Mouse (Mus musculus) stomach, postnatal 0 days (tissue): ENCODE results near the gene Zswim9. TPM values are rescaled to one million over a fixed set of nuclear protein-coding genes. Genes with fewer than 3 reads are reported as not detected.
"Not testable (repeated sequence)": the region's sequence is repeated elsewhere in the genome, so short reads cannot be mapped to it uniquely, and the experiment has no call there.

Experiments
- ATAC-seq: fragments of 200-750 bp; cut with Nextera tagmentation; 2 replicates; pipeline ENCODE4 v1.8.0; 2017; ENCODE audit not compliant: low FRiP score, low TSS enrichment
- DNase-seq: peaks from one replicate; pipeline ENCODE4 v3.0.0-alpha.2; 2016; ENCODE audit warnings: low spot score
- H3K27ac ChIP-seq: fragments of 300-500 bp; sonication (generic); replicated peaks from 2 replicates; pipeline ENCODE4 v1.5.1; 2014; ENCODE audit warnings: mild to moderate bottlenecking, control low read depth
- H3K27me3 ChIP-seq: fragments of 300-500 bp; sonication (generic); 2 replicates; pipeline ENCODE4 v1.6.1; 2014; ENCODE audit warnings: low read length; ENCODE audit not compliant: control insufficient read depth, insufficient read depth
- H3K36me3 ChIP-seq: fragments of 300-500 bp; sonication (generic); 2 replicates; pipeline ENCODE4 v1.6.1; 2014; ENCODE audit warnings: low read length, mixed read lengths; ENCODE audit not compliant: control insufficient read depth, insufficient read depth
- H3K4me1 ChIP-seq: fragments of 300-500 bp; sonication (generic); replicated peaks from 2 replicates; pipeline ENCODE4 v1.6.1; 2014; ENCODE audit warnings: antibody characterized with exemption; ENCODE audit not compliant: control insufficient read depth, insufficient read depth
- H3K4me2 ChIP-seq: fragments of 300-500 bp; sonication (generic); replicated peaks from 2 replicates; pipeline ENCODE4 v1.6.1; 2014; ENCODE audit warnings: low read depth, mild to moderate bottlenecking, control low read depth, moderate library complexity
- H3K4me3 ChIP-seq: fragments of 300-500 bp; sonication (generic); 2 replicates; pipeline ENCODE4 v1.5.1; 2014; ENCODE audit warnings: low read depth, low read length, control low read depth
- H3K9ac ChIP-seq: fragments of 300-500 bp; sonication (generic); 2 replicates; pipeline ENCODE4 v1.6.1; 2014; ENCODE audit warnings: mild to moderate bottlenecking, low read length, control low read depth, mixed read lengths
- H3K9me3 ChIP-seq: fragments of 300-500 bp; sonication (generic); 2 replicates; pipeline ENCODE4 v1.6.1; 2016; ENCODE audit warnings: low read length; ENCODE audit not compliant: control insufficient read depth
- CTCF ChIP-seq: IDR thresholded peaks from 2 replicates; pipeline ENCODE4 v1.5.1; 2016; ENCODE audit warnings: antibody characterized with exemption, low read depth, mild to moderate bottlenecking, moderate library complexity
- EP300 ChIP-seq: optimal IDR thresholded peaks from 2 replicates; pipeline ENCODE3; 2016; ENCODE audit warnings: antibody characterized with exemption
- WGBS: fragments of 180-500 bp; shearing (Covaris S2); extraction: QIAGEN DNeasy Blood & Tissue Kit; methylation state at CpG from one replicate; pipeline ENCODE4 v1.1.7; 2014; 5-methylcytosine and 5-hydroxymethylcytosine counted together
- polyA plus RNA-seq: library from polyadenylated mRNA; unstranded; fragments of >200 nt; fragmentation: Nextera tagmentation; extraction: Ambion mirVana; gene quantifications from 2 replicates; pipeline ENCODE4 v1.2.1, GENCODE M21; 2015

Gene Zswim9
- polyA plus RNA-seq, 1 experiment from 2014 or later, result 2.9 TPM

DNA sequence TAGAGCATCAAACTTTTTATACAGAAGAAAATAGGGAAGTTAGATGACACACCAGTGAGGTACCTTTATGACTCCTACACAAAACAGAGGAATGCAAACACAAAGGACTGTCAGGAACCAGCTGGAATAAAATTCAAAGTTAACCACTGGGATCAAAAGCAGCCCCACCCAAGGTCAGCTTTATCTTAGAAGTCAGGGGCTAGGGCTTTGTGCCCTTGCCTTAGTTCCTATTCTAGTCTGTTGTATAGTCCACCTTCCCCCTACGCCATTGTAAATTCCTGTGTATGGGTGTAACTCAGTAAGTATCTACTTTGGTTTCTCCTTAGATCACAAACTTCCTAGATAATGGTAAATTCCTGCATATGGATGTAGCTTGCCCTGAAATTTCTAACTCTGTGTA lies 19.1 kb upstream of the Zswim9 start:
- WGBS, result 65% methylated on average over 1 of the region's 1 CpGs
- Histone ChIP-seq H3K4me1 (no peaks in the 10 kb centered on the region), H3K4me3 (no peak overlapping the region), H3K4me2 (no peak overlapping the region), H3K36me3 (peaks cover 20% of the 10 kb centered on the region), H3K9me3 (no peaks in the 10 kb centered on the region), H3K27me3 (no peaks in the 10 kb centered on the region), H3K9ac (no peak overlapping the region), H3K27ac (no peak overlapping the region)
- TF ChIP-seq CTCF (no peak), EP300 (no peak)
- DNase-seq (no peak), ATAC-seq (no peak)

- 93% methylated on average over 7 of the region's 7 CpGs for WGBS
- DNase-seq, result no peak
- no peak overlapping the region for H3K4me2 ChIP-seq
- H3K4me1 ChIP-seq, result no peaks in the 10 kb centered on the region
- no peaks in the 10 kb centered on the region for H3K9me3 ChIP-seq
- no peak overlapping the region for H3K4me3 ChIP-seq
- H3K9ac ChIP-seq, result no peak overlapping the region
- no peak overlapping the region for H3K27ac ChIP-seq
- H3K36me3 ChIP-seq, result peaks cover 22% of the 10 kb centered on the region; the same call in 1 of the 2 replicates
- ATAC-seq, result no peak
- no peaks in the 10 kb centered on the region for H3K27me3 ChIP-seq
- TF ChIP-seq EP300 (no peak), CTCF (no peak)
Observed at GRCm38 (mm10) chr7:13295256-13295655, 16.7 kb upstream of the Zswim9 start.

- 79% methylated on average over 11 of the region's 11 CpGs for WGBS
- no peaks in the 10 kb centered on the region for H3K27me3 ChIP-seq
- no peak overlapping the region for H3K9ac ChIP-seq
Observed at GRCm38 (mm10) chr7:13293878-13294855, 15.6 kb upstream of the Zswim9 start.

DNA sequence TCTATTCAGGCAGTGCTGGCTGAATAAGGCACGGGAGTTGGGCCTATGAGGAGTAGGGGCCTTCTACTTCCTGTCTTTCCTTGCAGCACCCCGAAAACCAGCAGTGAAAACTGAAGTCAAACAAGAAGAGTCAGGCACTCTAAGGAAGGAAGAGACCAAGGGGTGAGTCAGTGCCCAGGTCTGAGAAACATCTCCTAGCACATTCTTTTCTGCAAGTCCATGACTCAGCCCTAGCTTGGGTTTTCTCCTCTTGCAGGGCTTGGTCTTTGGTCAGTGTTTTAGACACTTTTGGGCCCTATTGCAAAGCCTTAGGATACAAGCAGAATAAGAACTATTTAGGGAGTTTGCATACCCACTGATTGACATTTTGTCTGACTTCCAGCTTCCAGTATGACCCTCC lies 12.8 kb upstream of the Zswim9 start:
- Histone ChIP-seq H3K27ac (no peak overlapping the region), H3K9me3 (no peaks in the 10 kb centered on the region), H3K4me2 (no peak overlapping the region), H3K4me1 (no peaks in the 10 kb centered on the region), H3K4me3 (no peak overlapping the region), H3K9ac (no peak overlapping the region), H3K36me3 (peaks cover 19% of the 10 kb centered on the region; the same call in 1 of the 2 replicates), H3K27me3 (no peaks in the 10 kb centered on the region)
- no peak for TF ChIP-seq CTCF
- no peak for TF ChIP-seq EP300
- no peak for DNase-seq
- WGBS, result 89% methylated on average over 2 of the region's 2 CpGs
- no peak for ATAC-seq

More at GRCm38 (mm10) chr7:13293878-13294855, 15.6 kb upstream of the Zswim9 start:
- TF ChIP-seq EP300 (no peak), CTCF (no peak)
- Histone ChIP-seq H3K36me3 (peaks cover 22% of the 10 kb centered on the region; the same call in 1 of the 2 replicates), H3K4me2 (no peak overlapping the region), H3K27ac (no peak overlapping the region), H3K9me3 (no peaks in the 10 kb centered on the region), H3K4me3 (no peak overlapping the region), H3K4me1 (no peaks in the 10 kb centered on the region)
- ATAC-seq (no peak), DNase-seq (no peak)

- Histone ChIP-seq H3K9me3 (no peaks in the 10 kb centered on the region), H3K9ac (no peak overlapping the region), H3K36me3 (peaks cover 14% of the 10 kb centered on the region; the same call in 1 of the 2 replicates), H3K27me3 (no peaks in the 10 kb centered on the region), H3K4me3 (no peak overlapping the region), H3K4me2 (no peak overlapping the region), H3K27ac (no peak overlapping the region), H3K4me1 (no peaks in the 10 kb centered on the region)
- no peak for ATAC-seq
- 91% methylated on average over 1 of the region's 1 CpGs for WGBS
- TF ChIP-seq CTCF, result no peak
- TF ChIP-seq EP300, result no peak
- DNase-seq, result no peak
Observed at GRCm38 (mm10) chr7:13290041-13290675, 11.6 kb upstream of the Zswim9 start.

DNA sequence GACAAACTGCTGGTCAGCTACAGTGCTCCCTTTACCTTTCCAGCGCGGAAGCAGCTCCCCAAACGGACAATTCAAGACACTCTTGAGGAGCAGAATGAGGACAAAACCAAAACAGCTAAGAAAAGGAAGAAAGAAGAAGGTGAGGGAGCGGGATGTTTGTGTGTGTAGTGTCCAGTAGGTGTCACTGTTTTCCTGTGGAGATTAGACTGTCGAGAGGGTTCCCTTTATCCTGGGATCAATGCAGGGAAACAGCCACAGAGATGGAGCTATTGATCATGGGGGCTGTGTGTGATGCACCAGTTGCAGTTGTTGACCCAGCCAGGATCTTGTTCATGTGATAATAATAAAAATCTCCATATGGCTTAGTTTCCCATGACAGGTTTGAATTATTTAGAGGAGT lies 10.1 kb upstream of the Zswim9 start:
- Histone ChIP-seq H3K9me3 (no peaks in the 10 kb centered on the region), H3K4me3 (no peak overlapping the region), H3K9ac (no peak overlapping the region), H3K27me3 (no peaks in the 10 kb centered on the region), H3K36me3 (peaks cover 10% of the 10 kb centered on the region; the same call in 1 of the 2 replicates), H3K27ac (no peak overlapping the region), H3K4me1 (no peaks in the 10 kb centered on the region), H3K4me2 (no peak overlapping the region)
- 39% methylated on average over 5 of the region's 5 CpGs for WGBS
- TF ChIP-seq CTCF, result peak; percentile 85
- TF ChIP-seq EP300, result no peak
- no peak for DNase-seq
- no peak for ATAC-seq

DNA sequence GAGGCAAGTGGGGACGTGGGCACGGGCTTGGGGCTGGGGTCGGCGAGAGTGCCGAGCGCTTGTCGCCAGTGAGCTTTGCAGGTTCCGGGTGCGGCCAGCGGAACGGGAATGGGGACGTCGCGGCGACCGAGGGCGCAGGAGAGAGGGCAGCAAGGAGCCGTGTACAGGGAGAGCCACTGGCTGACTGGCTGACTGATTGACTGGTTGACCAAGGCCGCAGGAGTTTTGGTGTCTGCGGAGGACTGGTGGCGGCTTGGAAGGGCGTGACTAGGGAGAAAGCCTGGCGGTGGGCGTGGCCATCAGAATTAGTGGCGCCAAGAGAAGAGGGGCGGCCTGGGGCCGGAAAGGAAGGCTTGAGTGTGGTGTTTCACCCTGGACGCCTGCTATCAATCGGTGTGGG lies 436 bp upstream of the Zswim9 start:
- Histone ChIP-seq H3K9ac (peak overlapping the region; percentile 76), H3K4me2 (peak overlapping the region; percentile 73), H3K4me3 (peak overlapping the region; percentile 74)
- DNase-seq, H3K4me1 ChIP-seq, H3K9me3 ChIP-seq, H3K36me3 ChIP-seq, H3K27ac ChIP-seq, H3K27me3 ChIP-seq: not testable (repeated sequence)
- ATAC-seq, result peak; percentile 60
- WGBS, result 0% methylated on average over 12 of the region's 29 CpGs
